8 mouse cellular contexts compared by ENCODE assay signal in the genomic region with DNA sequence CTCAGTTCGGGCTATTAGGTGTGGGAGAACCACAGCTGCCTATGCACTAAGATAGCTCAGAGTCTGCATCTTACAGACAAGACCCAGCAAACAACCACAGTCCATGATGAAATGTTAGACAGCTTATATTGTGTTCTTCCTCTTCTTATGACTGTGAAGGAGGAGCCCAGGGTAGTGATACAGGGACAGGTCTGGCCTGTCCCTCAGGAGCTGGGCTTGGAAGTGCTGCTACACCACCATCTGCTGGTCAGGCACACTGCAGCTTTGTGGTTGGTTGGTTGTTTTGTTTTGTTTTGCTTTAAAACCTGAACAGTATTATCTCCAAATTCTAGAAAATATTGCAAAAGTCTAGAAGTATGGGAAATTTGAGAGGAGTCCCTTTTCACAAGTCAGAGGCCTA. TPM values are rescaled to one million over a fixed set of nuclear protein-coding genes. Genes with fewer than 3 reads are reported as not detected.
DNase-seq lines count a peak whose midpoint lies in the region; ATAC-seq and TF ChIP-seq lines count a peak whose summit lies in the region.

No protein-coding gene starts in this region.

- H3K27ac ChIP-seq in heart, embryonic 15.5 days = peak overlapping the region; percentile 76
- H3K27ac ChIP-seq in olfactory bulb, adult 2 months (ENCODE audit: insufficient read depth, low read depth, low read length) = peak overlapping the region; percentile 71
- H3K27ac ChIP-seq in intestine, embryonic 15.5 days = no peak overlapping the region

- 83% methylated on average over 1 of the region's 1 CpGs for WGBS in heart, embryonic 15.5 days
- 67% methylated on average over 1 of the region's 1 CpGs for WGBS in olfactory bulb, adult 2 months
- WGBS in intestine, embryonic 15.5 days = 70% methylated on average over 1 of the region's 1 CpGs

- no peaks in the 10 kb centered on the region for H3K27me3 ChIP-seq in heart, embryonic 15.5 days
- no peaks in the 10 kb centered on the region for H3K27me3 ChIP-seq in intestine, embryonic 15.5 days (replicated peaks)

- peaks cover 17% of the 10 kb centered on the region for H3K4me1 ChIP-seq in heart, embryonic 15.5 days (replicated peaks)
- peaks cover 2% of the 10 kb centered on the region for H3K4me1 ChIP-seq in olfactory bulb, adult 2 months (ENCODE audit: control insufficient read depth, insufficient read depth, low read length)
- H3K4me1 ChIP-seq in intestine, embryonic 15.5 days (replicated peaks) = no peaks in the 10 kb centered on the region

- peak; percentile 48 for DNase-seq in adrenal gland, adult 2 months
- DNase-seq in adrenal gland, postnatal 4 days (ENCODE audit: low spot score in 2 of 2) = no peak
- DNase-seq in ovary, postnatal 36 days (ENCODE audit: low spot score) = peak; percentile 21
- no peak for DNase-seq in ovary, postnatal 14 days (ENCODE audit: low spot score)
- no peak for DNase-seq in thymus, postnatal 14 days

- H3K9ac ChIP-seq in heart, embryonic 15.5 days = no peak overlapping the region
- H3K9ac ChIP-seq in intestine, embryonic 15.5 days = no peak overlapping the region

- H3K4me3 ChIP-seq in heart, embryonic 15.5 days = no peak overlapping the region
- no peak overlapping the region for H3K4me3 ChIP-seq in olfactory bulb, adult 2 months (ENCODE audit: insufficient read depth, low read depth, low read length)
- no peak overlapping the region for H3K4me3 ChIP-seq in intestine, embryonic 15.5 days (replicated peaks)

- ATAC-seq in heart, embryonic 15.5 days (replicated peaks; ENCODE audit: insufficient number of reproducible peaks, insufficient read depth, low FRiP score, low read depth) = no peak; the same call in 1 of the 2 replicates
- ATAC-seq in intestine, embryonic 15.5 days = no peak

- H3K36me3 ChIP-seq in heart, embryonic 15.5 days = no peaks in the 10 kb centered on the region
- no peaks in the 10 kb centered on the region; the same call in 1 of the 2 replicates for H3K36me3 ChIP-seq in intestine, embryonic 15.5 days

- no peak for TF ChIP-seq POLR2A in olfactory bulb, adult 2 months (IDR thresholded peaks at IDR 0.05; ENCODE audit: insufficient read depth, low read depth, low read length)

- no peak overlapping the region for H3K4me2 ChIP-seq in heart, embryonic 15.5 days
- no peak overlapping the region for H3K4me2 ChIP-seq in intestine, embryonic 15.5 days (replicated peaks)

- no peak for TF ChIP-seq CTCF in olfactory bulb, adult 2 months (IDR thresholded peaks at IDR 0.05; ENCODE audit: insufficient read depth, low read depth, low read length)

- H3K9me3 ChIP-seq in heart, embryonic 15.5 days (replicated peaks) = no peaks in the 10 kb centered on the region
- no peaks in the 10 kb centered on the region for H3K9me3 ChIP-seq in intestine, embryonic 15.5 days

RNA-seq across cellular contexts. Expression of gene Slc38a6, which starts 38.2 kb away (rescaled TPM):
- total RNA-seq in adrenal gland, adult 2 months (2021) = 1 to 10 TPM; 5.9 to 8.5 TPM
- 8.3 and 8.9 TPM in 2 replicates for polyA plus RNA-seq in adrenal gland, adult 2 months (2012; rRNA removed)
- total RNA-seq in adrenal gland, postnatal 4 days (2021) = 10 to 100 TPM; 18.6 to 18.7 TPM
- polyA plus RNA-seq in heart, embryonic 15.5 days (2015; fragmentation: Nextera tagmentation; extraction: Ambion mirVana) = 4.9 and 5.3 TPM in 2 replicates
- not detected in 2 replicates for polyA plus RNA-seq in olfactory bulb, adult 2 months (2012; ENCODE audit: insufficient read depth, insufficient read length, low replicate concordance, missing spikeins)
- 7.0 and 7.3 TPM in 2 replicates for polyA plus RNA-seq in intestine, embryonic 15.5 days (2015; fragmentation: Nextera tagmentation; extraction: Ambion mirVana)

RNA-seq across cellular contexts. Expression of gene Trmt5, which starts 38.2 kb away (rescaled TPM):
- 10 to 100 TPM; 12.0 to 15.4 TPM for total RNA-seq in adrenal gland, adult 2 months (2021)
- 1.6 and 1.8 TPM in 2 replicates for polyA plus RNA-seq in adrenal gland, adult 2 months (2012; rRNA removed)
- 10 to 100 TPM; 22.0 to 26.5 TPM for total RNA-seq in adrenal gland, postnatal 4 days (2021)
- polyA plus RNA-seq in heart, embryonic 15.5 days (2015; fragmentation: Nextera tagmentation; extraction: Ambion mirVana) = 12.4 and 13.5 TPM in 2 replicates
- not detected in 2 replicates for polyA plus RNA-seq in olfactory bulb, adult 2 months (2012; ENCODE audit: insufficient read depth, insufficient read length, low replicate concordance, missing spikeins)
- polyA plus RNA-seq in intestine, embryonic 15.5 days (2015; fragmentation: Nextera tagmentation; extraction: Ambion mirVana) = 16.5 and 16.6 TPM in 2 replicates

Comparison
In these comparisons a context has a peak if more than half of its experiments do, and no peak if none do; other contexts are left out.
1. DNase-seq: peak in adrenal gland, adult 2 months (single experiment) and ovary, postnatal 36 days (single experiment); none in adrenal gland, postnatal 4 days (0 of 2), ovary, postnatal 14 days (single experiment) and thymus, postnatal 14 days (single experiment).